Mouse (Mus musculus): ENCODE measurements around the gene Lce3e.

- TF ChIP-seq POLR2A (IDR thresholded peaks at IDR 0.05; ENCODE audit: borderline replicate concordance, control insufficient read depth, low read depth, low read length) = no peak
- TF ChIP-seq CTCF (IDR thresholded peaks at IDR 0.05; ENCODE audit: control insufficient read depth, insufficient read depth, low read length) = no peak
Measured at GRCm38 (mm10) chr3:92978484-92978883, 11.6 kb downstream of the Lce3e start.

Measured in bone marrow, adult 2 months (tissue).